Mouse (Mus musculus) hindbrain, embryonic 14.5 days (tissue): Measurements from ENCODE around the gene Trim30a. TPM values are rescaled to one million over a fixed set of nuclear protein-coding genes. Genes with fewer than 3 reads are reported as not detected.

Source experiments
- ATAC-seq: fragments of 200-750 bp; cut with Nextera tagmentation; 2 replicates; pipeline ENCODE4 v1.8.0; 2017; ENCODE audit warnings: moderate number of reproducible peaks, mild to moderate bottlenecking, moderate TSS enrichment, moderate library complexity; ENCODE audit not compliant: low FRiP score
- DNase-seq: peaks from one replicate; pipeline ENCODE4 v3.0.0-alpha.2; 2015; ENCODE audit warnings: low spot score
- H3K27ac ChIP-seq: fragments of 300-500 bp; sonication (generic); 2 replicates; pipeline ENCODE4 v1.5.1; 2014; ENCODE audit warnings: mild to moderate bottlenecking, moderate library complexity
- H3K27me3 ChIP-seq: fragments of 300-500 bp; sonication (generic); 2 replicates; pipeline ENCODE4 v1.6.1; 2014; ENCODE audit warnings: mild to moderate bottlenecking, low read length, mixed read lengths; ENCODE audit not compliant: control insufficient read depth, insufficient read depth
- H3K36me3 ChIP-seq: fragments of 300-500 bp; sonication (generic); replicated peaks from 2 replicates; pipeline ENCODE4 v1.6.1; 2014; ENCODE audit not compliant: control insufficient read depth, insufficient read depth
- H3K4me1 ChIP-seq: fragments of 300-500 bp; sonication (generic); replicated peaks from 2 replicates; pipeline ENCODE4 v1.6.1; 2014; ENCODE audit warnings: antibody characterized with exemption, low read length, mixed read lengths; ENCODE audit not compliant: control insufficient read depth, insufficient read depth
- H3K4me2 ChIP-seq: fragments of 300-500 bp; sonication (generic); replicated peaks from 2 replicates; pipeline ENCODE4 v1.6.1; 2014; ENCODE audit warnings: mild to moderate bottlenecking, moderate library complexity
- H3K4me3 ChIP-seq: fragments of 300-500 bp; sonication (generic); replicated peaks from 2 replicates; pipeline ENCODE4 v1.5.1; 2014; ENCODE audit warnings: mild to moderate bottlenecking, low read length
- H3K9ac ChIP-seq: fragments of 300-500 bp; sonication (generic); 2 replicates; pipeline ENCODE4 v1.6.1; 2014
- H3K9me3 ChIP-seq: fragments of 300-500 bp; sonication (generic); 2 replicates; pipeline ENCODE4 v1.6.1; 2016; ENCODE audit warnings: low read length; ENCODE audit not compliant: control insufficient read depth
- whole genome bisulfite sequencing: fragments of 180-500 bp; shearing (Covaris S2); extraction: QIAGEN DNeasy Blood & Tissue Kit; methylation state at CpG from one replicate; pipeline ENCODE4 v1.1.7; 2014; 5-methylcytosine and 5-hydroxymethylcytosine counted together
- polyA plus RNA-seq: library from polyadenylated mRNA; unstranded; fragments of >200 nt; fragmentation: Nextera tagmentation; extraction: Ambion mirVana; gene quantifications from 2 replicates; pipeline ENCODE4 v1.2.1, GENCODE M21; 2014

The Trim30a gene
- polyA plus RNA-seq, 1 experiment from 2014 or later, result 0.83 TPM

- Histone ChIP-seq H3K9ac (no peak overlapping the region), H3K4me1 (no peaks in the 10 kb centered on the region), H3K36me3 (no peaks in the 10 kb centered on the region), H3K4me2 (no peak overlapping the region), H3K27ac (no peak overlapping the region), H3K9me3 (no peaks in the 10 kb centered on the region), H3K4me3 (no peak overlapping the region), H3K27me3 (no peaks in the 10 kb centered on the region)
- ATAC-seq (no peak), DNase-seq (no peak)
- WGBS, result 73% methylated on average over 1 of the region's 1 CpGs
Measured at GRCm38 (mm10) chr7:104398492-104398891, 66.5 kb downstream of the Trim30a start.

GRCm38 (mm10) chr7:104369736-104370414 is 95.1 kb downstream of the Trim30a start, which contains the start of gene Trim30b:
Gene Trim30b, minus strand, starts transcription at chr7:104369884.
- H3K4me2 ChIP-seq, result no peak within 1 kb of the TSS
- H3K27me3 ChIP-seq, result no peaks in the 10 kb centered on the region
- H3K9me3 ChIP-seq, result no peaks in the 10 kb centered on the region
- WGBS, result 67% methylated on average over 1 of the region's 1 CpGs
- DNase-seq (no peak), ATAC-seq (no peak)
- H3K4me3 ChIP-seq, result no peak within 1 kb of the TSS
- no peaks in the 10 kb centered on the region for H3K4me1 ChIP-seq
- H3K36me3 ChIP-seq, result no peaks in the 10 kb centered on the region
- H3K27ac ChIP-seq, result no peak within 1 kb of the TSS
- no peak within 1 kb of the TSS for H3K9ac ChIP-seq

- no peaks in the 10 kb centered on the region for H3K27me3 ChIP-seq
- no peaks in the 10 kb centered on the region for H3K9me3 ChIP-seq
- no peak overlapping the region for H3K9ac ChIP-seq
- H3K4me1 ChIP-seq, result no peaks in the 10 kb centered on the region
- DNase-seq (no peak), ATAC-seq (no peak)
- H3K27ac ChIP-seq, result no peak overlapping the region
- H3K4me2 ChIP-seq, result no peak overlapping the region
- no peak overlapping the region for H3K4me3 ChIP-seq
- H3K36me3 ChIP-seq, result no peaks in the 10 kb centered on the region
Measured at GRCm38 (mm10) chr7:104366339-104366738, 98.7 kb downstream of the Trim30a start.

Other genes with a start within 250 kb of the Trim30a start
- 0.13 and 0.20 TPM in 2 replicates for gene Trim6, start 246.4 kb downstream of the Trim30a start, polyA plus RNA-seq
- gene Trim34a, start 220.7 kb downstream of the Trim30a start, polyA plus RNA-seq, result 1.0 and 1.3 TPM in 2 replicates
- 0.12 and 0.44 TPM in 2 replicates for gene Trim5, start 177.1 kb downstream of the Trim30a start, polyA plus RNA-seq
- gene Trim12a, start 149.7 kb downstream of the Trim30a start, polyA plus RNA-seq, result 1.6 and 2.2 TPM in 2 replicates
- gene Trim34b, start 135.7 kb downstream of the Trim30a start, polyA plus RNA-seq, result not detected in 2 replicates
- 0.94 and 1.4 TPM in 2 replicates for gene Trim12c, start 111.8 kb downstream of the Trim30a start, polyA plus RNA-seq
- not detected in 2 replicates for gene Trim30b, start 95.3 kb downstream of the Trim30a start, polyA plus RNA-seq
- 0.11 TPM in 1 of 2 replicates, not detected in the other for gene Trim30c, start 64.4 kb downstream of the Trim30a start, polyA plus RNA-seq
- 0.19 and 0.70 TPM in 2 replicates for gene Trim30d, start 42.7 kb upstream of the Trim30a start, polyA plus RNA-seq
- gene Olfr651, start 84.9 kb upstream of the Trim30a start, polyA plus RNA-seq, result not detected in 2 replicates
- 0.04 and 0.07 TPM in 2 replicates for gene Olfr652, start 95.7 kb upstream of the Trim30a start, polyA plus RNA-seq
- gene Olfr653, start 112.1 kb upstream of the Trim30a start, polyA plus RNA-seq, result 0.05 TPM in 1 of 2 replicates, not detected in the other
- not detected in 2 replicates for gene Olfr654, start 121.8 kb upstream of the Trim30a start, polyA plus RNA-seq
- gene Olfr655, start 136.6 kb upstream of the Trim30a start, polyA plus RNA-seq, result 0.09 TPM in 1 of 2 replicates, not detected in the other
- 0.04 TPM in 1 of 2 replicates, not detected in the other for gene Olfr656, start 148.8 kb upstream of the Trim30a start, polyA plus RNA-seq
- not detected in 2 replicates for gene Olfr657, start 159.6 kb upstream of the Trim30a start, polyA plus RNA-seq
- 0.12 and 0.27 TPM in 2 replicates for gene Olfr658, start 182.1 kb upstream of the Trim30a start, polyA plus RNA-seq
- gene Olfr659, start 201.6 kb upstream of the Trim30a start, polyA plus RNA-seq, result not detected in 2 replicates
- not detected in 2 replicates for gene Olfr661, start 221.3 kb upstream of the Trim30a start, polyA plus RNA-seq